Mouse (Mus musculus) spleen, postnatal 36 days (tissue): Measurements from ENCODE around the gene Samd5.

Source experiments
- DNase-seq, 2 experiments: peaks; one replicate each; pipeline ENCODE4 v3.0.0; 2022; ENCODE audit warnings: low spot score in 2 of 2, mixed read lengths in 1 of 2

Gene Samd5

GRCm38 (mm10) chr10:9650050-9650825 lies 24.8 kb downstream of the Samd5 start:
- DNase-seq, result no peak

DNA sequence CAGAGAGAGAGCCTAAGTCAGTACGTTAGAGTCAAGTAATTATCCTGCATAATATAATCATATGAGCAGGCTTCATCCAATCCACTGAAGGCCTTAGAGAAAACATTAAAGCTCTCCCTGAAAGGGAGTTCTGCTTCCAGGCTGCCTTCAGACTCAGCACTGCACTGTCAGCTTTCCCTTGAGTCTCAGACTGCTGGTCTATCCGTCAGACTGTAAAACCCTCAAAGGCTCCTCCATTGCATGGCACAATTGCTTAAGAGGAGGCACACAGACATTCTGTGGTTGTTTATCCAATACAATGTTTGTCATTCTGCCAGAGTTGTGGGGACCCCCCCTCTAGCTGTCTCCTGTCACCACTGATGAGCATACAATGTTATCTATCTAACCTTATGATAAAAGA lies 26.5 kb downstream of the Samd5 start:
- no peak for DNase-seq

GRCm38 (mm10) chr10:9647741-9648140 lies 27.3 kb downstream of the Samd5 start:
- no peak for DNase-seq

DNA sequence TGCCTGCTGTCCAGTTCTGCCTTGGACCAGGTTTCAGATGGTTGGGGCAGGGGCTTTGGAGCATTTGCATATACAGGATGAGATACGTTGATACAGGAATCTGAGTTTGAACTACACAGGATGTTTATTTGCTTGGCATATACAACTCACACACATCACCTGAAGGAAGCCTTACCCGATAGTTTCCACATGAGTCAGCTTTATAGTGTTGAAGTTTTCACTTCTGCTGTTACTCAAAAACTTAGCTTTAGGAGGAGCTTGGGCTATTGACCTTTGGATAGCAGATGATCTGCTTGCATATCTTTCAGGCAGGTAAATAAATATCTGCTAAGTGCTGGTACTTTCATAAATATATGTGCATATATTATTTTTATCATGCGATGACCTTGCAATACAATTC lies 28.6 kb downstream of the Samd5 start:
- no peak for DNase-seq

- no peak for DNase-seq
Measured at GRCm38 (mm10) chr10:9643531-9643930, 31.5 kb downstream of the Samd5 start.

DNA sequence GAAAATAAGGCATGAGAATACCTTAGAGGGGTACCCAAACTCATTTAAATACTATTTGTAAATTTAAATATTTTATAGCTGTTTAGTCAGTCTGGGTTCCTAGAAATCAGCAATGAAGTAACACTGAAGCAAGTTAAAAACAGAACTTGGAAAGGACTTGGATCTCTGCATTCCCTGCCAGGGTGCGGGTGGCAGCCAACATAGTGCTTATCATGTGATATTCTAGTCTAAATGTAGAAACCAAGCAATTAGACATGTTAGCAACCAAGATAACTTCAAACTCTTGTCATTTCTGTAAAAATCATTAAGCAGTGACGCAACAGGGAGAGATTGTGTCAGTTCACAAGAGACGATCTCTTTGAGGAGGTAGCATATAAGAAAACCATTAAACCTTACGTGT lies 32.9 kb downstream of the Samd5 start:
- no peak for DNase-seq

- no peak for DNase-seq
Measured at GRCm38 (mm10) chr10:9640678-9641077, 34.3 kb downstream of the Samd5 start.

GRCm38 (mm10) chr10:9640056-9640455 lies 35.0 kb downstream of the Samd5 start:
- no peak for DNase-seq

- DNase-seq, result no peak
Measured at GRCm38 (mm10) chr10:9625356-9625755, 49.7 kb downstream of the Samd5 start.

- no peak for DNase-seq
Measured at GRCm38 (mm10) chr10:9621926-9622688, 52.9 kb downstream of the Samd5 start.

DNA sequence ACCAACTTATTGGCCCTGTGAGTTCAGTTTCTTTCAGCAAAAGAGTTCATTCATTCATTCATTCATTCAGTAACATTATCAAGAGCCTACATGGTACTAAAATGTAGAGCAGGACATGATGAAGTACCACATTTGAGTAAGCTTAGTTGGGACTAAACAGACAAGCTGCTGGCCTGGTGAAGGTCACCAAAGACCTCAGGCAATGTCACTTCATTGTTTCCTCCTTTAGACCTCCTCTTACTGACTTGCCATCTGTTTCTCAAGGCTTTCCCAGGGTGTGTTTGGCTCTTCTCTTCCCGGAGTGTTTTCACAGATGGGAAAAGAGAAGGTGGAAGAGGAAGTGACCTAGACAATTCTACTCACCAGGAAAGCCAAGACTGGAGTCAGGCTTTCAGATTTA lies 54.0 kb downstream of the Samd5 start:
- no peak for DNase-seq

DNA sequence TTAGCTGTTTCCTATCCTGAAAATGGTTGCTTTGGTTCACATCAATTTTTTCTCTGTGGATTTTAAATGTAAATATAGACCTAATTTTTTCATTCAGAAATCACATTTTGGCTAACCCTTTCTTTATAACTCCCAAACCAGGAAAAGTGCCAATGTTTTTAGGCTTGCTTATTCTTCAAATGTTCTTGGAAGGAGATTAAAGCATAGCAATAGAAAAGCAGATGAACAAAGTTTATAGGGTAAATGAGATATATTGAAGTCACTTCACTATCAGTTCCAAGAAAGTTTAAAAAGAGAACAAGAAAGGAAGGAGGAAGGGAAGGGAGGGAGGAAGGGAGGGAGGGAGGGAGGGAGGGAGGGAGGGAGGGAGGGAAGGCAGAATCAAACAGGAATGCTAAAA lies 60.0 kb downstream of the Samd5 start:
- no peak for DNase-seq

- DNase-seq, result no peak
Measured at GRCm38 (mm10) chr10:9608854-9609253, 66.2 kb downstream of the Samd5 start.

- no peak for DNase-seq
Measured at GRCm38 (mm10) chr10:9607155-9607554, 67.9 kb downstream of the Samd5 start.

DNA sequence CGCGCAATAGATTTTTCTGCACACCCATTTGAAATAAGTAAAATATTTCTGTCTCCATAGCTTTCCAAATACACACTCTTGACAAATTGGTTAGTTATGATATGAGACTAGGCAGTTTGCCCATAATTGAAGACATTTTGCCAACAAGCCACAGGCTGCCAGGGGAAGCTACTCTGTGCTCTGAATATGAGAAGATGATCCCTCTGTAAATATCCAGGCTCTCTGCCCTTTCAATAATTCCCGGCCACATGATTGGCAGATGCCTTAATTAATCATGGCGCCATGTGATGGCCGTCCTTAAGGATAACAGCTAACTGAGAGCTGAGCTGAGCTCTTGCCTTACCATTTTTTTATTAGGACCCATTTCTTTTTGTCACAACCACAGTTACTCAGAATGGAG lies 69.4 kb downstream of the Samd5 start:
- no peak for DNase-seq

DNA sequence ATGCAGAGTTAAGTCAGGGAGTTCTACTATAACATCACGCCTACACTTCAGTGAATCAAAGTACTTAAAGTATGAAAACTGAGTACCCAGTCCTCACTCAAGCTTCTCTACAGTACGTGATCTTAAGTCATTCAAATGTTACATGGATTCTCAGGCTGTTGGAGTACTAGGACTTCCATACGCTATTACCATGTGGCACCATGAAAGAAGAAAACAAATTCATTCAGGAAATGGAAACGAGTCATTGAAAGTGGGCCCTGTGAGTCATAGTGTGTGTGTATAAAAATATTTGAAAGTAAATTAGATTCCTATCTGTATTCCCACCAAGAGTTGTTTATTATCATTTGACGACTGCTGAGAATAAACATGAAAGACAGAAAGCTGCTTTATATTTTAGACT lies 71.7 kb downstream of the Samd5 start:
- no peak for DNase-seq

DNA sequence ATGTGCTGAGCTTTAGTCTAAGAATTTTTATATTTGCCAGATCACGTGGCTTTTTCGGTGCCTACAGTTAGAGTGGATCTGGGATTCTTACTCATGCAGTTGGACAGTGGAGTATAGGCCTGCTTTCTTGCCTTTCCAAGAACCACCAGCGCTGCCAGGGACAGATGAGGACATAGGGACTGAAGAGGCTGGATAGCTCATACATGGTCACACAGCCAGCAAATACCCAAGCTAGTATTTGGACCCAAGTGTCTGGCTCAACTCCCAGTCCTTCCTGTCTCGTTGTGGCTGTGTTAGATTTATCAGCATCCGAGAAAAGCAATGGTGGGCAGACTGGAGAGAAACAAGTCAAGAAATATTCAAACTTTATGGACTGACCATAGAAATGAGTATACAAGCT lies 72.2 kb downstream of the Samd5 start:
- no peak for DNase-seq

- DNase-seq, result no peak
Measured at GRCm38 (mm10) chr10:9602389-9602788, 72.6 kb downstream of the Samd5 start.

GRCm38 (mm10) chr10:9596228-9596627 lies 78.8 kb downstream of the Samd5 start:
- no peak for DNase-seq

DNA sequence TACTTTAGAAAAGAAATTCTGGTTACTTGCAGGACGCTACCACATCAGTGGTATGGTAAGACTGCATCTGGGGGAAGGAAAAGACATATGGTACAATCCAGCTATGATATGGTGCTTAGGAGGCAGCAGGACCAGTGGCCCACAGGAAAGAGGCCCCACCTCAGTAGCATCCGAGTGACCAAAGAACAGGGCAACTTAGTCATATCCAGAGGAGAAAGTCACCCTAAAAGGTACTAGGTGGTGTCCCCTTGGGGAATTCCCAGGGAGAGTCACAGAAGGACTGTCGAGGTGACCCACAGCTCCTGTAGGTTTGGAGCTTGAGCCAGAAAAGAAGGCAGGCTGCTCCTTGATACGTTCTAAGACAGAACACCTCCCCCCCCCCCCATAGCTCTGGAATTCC lies 80.3 kb downstream of the Samd5 start:
- DNase-seq, result no peak

- DNase-seq, result no peak
Measured at GRCm38 (mm10) chr10:9590606-9591005, 84.4 kb downstream of the Samd5 start.

GRCm38 (mm10) chr10:9586328-9586727 lies 88.7 kb downstream of the Samd5 start:
- DNase-seq, result no peak

DNA sequence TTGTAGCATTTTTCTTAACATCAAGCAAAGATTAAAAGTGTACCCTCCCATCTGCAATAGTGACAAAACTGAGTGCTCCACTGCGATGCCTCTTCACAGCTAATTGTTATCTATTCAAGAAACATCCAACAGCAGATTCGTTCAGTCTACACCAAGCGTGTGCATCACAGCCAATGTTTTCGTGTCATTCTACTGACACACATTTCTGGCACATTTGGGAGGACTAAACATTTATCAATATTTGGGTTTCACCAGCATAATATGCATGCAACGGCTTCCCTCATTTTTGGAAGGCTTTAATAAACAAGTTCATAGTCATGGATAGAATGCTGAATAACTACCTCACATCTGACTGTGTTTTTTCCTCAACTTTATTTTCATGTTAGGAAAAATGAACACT lies 95.6 kb downstream of the Samd5 start:
- no peak for DNase-seq
